Mouse (Mus musculus) thymus, adult 2 months (tissue): ENCODE measurements around the gene Dleu7.

Experiments used
- CTCF ChIP-seq: fragments of 200-500 bp; IDR thresholded peaks from 2 replicates; pipeline ENCODE4 v1.5.1; 2012; ENCODE audit warnings: mild to moderate bottlenecking, control low read depth, low read length, moderate library complexity, borderline replicate concordance; ENCODE audit not compliant: control insufficient read depth, poor library complexity, insufficient read depth; ENCODE audit errors: extremely low read depth
- POLR2A ChIP-seq: fragments of 200-500 bp; IDR thresholded peaks from 2 replicates; pipeline ENCODE4 v1.6.1; 2012; ENCODE audit warnings: mild to moderate bottlenecking, low read length, control low read depth, moderate library complexity; ENCODE audit not compliant: control insufficient read depth, poor library complexity, insufficient read depth; ENCODE audit errors: extremely low read depth

- TF ChIP-seq POLR2A (no peak), CTCF (no peak)
Observed at GRCm38 (mm10) chr14:62249251-62249650, 43.6 kb downstream of the Dleu7 start.
